Mouse (Mus musculus) CD4-positive helper T cell, adult 2 months (primary cell): Measurements from ENCODE around the gene Tmem246.
"Not testable (repeated sequence)": the region's sequence is repeated elsewhere in the genome, so short reads cannot be mapped to it uniquely, and the experiment has no call there.

ENCODE experiments used
- DNase-seq: peaks from one replicate; pipeline ENCODE4 v3.0.0-alpha.2; 2012; ENCODE audit warnings: low read depth, missing footprints, low spot score

The Tmem246 gene

DNA sequence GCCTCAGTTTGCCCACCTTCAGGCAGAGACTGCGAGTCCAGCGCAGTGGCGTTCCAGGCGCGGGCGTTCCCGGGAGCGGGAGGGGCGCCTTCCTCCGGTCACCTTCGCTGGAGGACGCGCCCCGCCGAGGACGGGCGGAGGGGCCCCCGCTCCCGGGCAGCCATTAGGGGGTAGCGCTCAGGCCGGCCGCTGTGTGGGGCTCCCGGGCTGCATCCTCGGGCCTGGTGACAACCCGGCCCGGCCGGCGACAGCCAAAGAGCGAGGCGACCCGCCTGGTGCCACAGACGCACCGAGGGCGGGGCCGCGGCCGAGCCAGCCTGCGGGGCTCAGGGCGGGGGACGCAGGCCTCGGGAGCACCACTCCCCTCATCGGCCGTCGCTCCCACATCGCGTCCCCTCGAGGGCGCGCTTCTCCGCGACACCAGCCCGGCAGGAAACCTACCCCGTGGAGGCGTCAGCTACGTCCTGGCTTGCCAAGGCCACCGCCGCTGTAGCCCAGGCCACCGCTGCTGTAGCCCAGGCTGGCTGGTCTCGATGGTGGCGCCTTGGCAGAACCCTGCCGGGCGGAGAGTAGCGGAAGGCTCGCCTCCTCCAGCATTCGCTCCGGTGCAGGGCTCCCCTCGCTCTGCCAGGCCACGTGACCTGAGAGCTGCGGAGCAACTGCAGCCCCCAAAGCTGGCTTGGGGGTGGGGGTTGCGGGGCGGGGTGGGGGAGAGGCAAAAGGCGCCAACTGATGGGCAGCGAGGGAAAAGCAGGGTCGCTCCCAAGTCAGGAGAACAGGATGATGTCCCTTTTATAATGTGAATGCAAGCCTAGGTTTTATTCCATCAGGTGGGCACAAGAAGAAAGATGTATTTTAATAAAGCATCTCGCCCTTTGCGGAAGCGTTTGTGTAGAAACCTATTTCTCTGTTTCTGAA, at the start of gene Tmem246:
Gene Tmem246 (minus strand): TSS at position 694 of the 918 bp plus-strand sequence.
- no peak for DNase-seq

GRCm38 (mm10) chr4:49639913-49640312, 42.2 kb upstream of the Tmem246 start:
- DNase-seq, result no peak

DNA sequence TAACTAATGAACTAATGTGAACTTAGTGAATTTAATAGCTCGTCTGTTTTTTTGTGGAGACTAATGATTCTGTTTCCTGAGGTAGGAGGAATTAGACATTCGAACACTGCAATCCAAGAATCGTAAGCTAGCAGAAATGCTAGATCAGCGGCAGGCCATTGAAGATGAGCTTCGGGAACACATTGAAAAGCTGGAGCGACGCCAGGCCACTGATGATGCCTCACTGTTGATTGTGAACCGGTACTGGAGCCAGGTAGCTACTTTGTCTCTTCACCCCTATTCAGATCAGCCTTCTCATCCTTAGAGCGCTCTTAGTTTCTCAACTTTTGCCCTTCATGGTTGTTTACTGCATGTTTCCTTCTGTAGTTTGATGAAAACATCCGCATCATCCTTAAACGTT, 40.1 kb upstream of the Tmem246 start:
- no peak for DNase-seq

DNA sequence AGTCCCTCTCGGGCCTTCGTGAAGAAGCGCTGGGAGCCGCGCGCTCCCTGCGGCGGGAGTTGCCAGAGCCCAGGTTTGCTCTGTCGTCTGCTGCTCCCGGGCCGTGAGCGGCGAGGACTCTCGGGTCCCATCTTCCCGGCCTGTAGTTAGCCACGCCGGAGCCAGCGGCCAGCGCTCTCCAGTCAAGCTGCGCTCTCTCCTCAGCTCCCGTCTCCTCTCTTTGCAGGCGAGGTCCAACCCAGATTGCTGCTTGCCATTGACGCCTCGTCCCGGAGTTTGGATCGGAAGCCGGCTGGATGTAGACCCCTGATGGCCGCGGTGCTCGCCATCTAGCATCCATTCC, 34.4 kb upstream of the Tmem246 start:
- no peak for DNase-seq

DNA sequence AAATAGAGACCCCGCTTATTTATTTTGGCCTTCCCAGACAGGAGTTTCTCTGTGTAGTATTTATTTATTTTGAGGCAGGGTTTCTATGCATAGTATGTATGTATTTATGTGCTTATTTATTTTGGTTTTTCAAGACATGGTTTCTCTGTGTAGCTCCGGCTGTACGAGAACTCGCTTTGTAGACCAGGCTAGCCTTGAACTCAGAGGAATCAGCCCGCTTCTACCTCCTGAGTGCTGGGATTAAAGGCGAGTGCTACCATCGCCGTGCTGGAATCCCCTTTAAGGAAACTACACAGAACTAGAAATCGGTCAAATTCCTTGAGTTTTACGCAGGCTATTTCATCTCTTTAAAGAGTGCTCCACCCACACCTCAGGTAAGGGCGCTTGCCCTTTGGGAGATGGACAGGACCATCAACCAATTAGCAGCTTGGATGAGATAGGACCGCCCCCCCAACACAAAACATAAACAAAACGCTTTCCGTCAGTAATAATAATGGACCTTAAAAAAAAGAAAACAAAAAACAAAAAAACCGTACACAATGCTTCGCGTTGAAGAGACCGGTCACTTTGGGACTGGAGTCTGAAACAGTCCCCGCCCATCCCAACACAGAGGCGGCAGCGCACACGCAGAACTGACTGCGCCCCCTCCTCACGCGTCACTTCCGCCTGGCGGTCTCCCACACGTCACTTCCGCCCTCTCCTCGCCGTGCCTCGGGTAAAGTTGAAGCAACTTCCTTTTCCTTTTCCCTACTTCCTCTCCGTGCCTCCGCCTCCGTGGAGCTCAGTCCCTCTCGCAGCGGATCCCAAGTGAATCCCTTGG, 33.9 kb upstream of the Tmem246 start, which contains the start of gene Rnf20:
Gene Rnf20 (plus strand): TSS at position 688 of the 820 bp plus-strand sequence.
- peak; percentile 96 for DNase-seq

GRCm38 (mm10) chr4:49628941-49629340, 31.3 kb upstream of the Tmem246 start:
- DNase-seq, result no peak

DNA sequence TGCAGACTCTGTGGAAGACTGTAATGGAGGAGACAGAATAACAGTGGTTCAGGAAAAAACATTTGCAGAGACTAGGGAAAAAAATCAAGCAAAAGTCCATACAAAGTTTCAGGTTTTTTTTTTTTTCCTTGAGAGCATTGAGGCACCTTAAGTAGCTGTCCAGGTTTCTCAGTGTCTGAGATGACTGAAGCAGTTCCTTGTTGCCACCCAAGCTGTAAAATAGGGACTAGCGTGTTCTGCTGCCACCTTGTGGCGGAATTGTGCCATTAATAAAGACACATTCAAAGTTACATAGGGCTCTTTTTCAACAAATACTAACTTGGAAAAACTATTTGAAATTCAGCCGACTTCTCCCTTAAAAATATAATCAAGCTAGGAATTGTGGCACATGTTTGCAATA, 29.3 kb upstream of the Tmem246 start:
- peak; percentile 74 for DNase-seq

GRCm38 (mm10) chr4:49624969-49625368, 27.3 kb upstream of the Tmem246 start:
- not testable (repeated sequence) for DNase-seq

DNA sequence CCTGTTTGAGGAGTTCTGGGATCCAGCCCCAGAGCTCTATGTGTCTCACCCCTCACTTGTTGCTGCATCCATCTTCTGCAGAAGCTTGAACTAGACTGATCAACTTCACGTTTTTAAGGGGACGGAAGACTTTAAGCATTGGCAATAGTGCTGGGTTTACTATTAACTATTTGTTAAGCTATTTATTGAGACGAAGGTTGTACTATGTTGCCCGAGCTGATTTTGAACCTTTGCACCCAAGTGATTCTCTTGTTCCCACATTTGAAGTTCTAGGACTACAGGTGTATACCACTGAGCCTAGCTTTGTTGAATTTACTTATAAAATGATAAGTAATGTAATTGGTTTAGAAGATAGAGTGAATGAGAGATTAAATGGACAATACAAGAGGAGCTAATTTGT, 26.2 kb upstream of the Tmem246 start:
- DNase-seq, result no peak

DNA sequence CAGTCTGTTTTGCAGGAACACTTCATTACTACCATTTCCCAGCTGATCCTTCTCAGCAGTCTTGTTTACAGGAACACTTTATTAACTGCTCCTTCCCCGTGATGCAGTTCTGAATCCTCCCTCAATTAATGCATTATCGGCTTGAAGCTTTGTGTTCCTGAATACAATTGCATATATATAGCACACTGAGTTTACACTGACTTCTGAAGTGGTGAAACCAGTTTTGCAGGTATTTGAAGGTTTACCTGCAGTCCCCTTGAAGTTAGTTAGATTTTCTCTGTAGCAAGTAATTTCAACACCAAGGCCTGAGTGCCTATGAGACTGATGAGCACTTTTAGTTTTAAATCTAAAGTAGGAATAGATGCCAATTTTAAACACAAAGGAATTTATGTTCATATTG, 24.6 kb upstream of the Tmem246 start:
- no peak for DNase-seq

DNA sequence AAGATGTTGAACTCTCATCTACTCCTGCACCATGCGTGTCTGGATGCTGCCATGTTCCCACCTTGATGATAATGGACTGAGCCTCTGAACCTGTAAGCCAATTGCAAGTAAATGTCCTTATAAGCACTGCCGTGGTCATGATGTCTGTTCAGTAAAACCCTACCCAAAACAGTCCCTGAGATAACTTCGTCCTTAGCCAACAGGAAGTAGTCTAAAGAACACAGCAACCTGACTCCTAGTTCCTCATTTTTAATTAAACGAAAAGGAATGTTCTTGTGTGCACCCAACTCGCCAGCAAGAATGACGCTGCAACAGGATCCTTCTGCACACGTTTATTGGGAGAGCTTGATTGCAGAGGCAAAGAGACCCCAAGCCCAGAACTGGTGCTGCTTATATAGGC, 22.2 kb upstream of the Tmem246 start:
- not testable (repeated sequence) for DNase-seq

DNA sequence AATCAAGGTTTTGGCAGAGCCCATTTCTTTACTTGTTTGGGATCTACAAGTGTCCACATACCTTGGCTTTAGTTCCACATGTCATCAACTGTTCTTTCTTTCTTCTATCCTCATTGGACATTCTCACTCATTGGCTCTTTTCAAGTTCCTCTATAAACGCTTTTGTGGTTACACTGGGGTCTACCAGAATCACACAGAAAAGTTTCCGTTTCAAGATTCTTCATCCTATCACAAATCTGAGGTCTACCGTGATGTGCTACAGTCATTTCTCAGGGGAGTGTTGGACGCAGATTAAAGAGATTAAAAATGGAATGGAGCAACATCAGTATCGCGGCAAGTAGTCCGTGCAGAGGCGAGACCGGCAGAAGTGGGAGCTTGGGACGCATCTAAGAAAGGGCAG, 19.2 kb upstream of the Tmem246 start:
- no peak for DNase-seq

DNA sequence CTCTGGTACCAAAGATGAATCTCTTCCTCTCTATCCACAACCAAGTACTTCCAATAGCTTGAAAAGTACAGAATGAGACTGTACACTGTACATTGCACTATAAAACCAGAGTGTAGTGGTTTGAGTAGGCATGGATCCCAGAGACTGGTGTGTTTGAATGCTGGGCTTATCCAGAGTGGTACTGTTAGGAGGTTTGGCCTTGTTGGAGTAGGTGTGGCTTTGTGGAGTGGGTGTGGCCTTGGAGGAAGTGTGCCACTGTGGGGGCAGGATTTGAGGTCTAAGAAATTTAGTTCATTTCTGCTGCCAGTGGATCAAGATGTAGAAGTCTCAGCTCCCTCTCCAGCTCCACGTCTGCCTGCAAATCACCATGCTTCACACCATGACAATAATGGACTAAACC, 7.8 kb upstream of the Tmem246 start:
- no peak for DNase-seq

GRCm38 (mm10) chr4:49604616-49605015, 6.9 kb upstream of the Tmem246 start:
- no peak for DNase-seq

DNA sequence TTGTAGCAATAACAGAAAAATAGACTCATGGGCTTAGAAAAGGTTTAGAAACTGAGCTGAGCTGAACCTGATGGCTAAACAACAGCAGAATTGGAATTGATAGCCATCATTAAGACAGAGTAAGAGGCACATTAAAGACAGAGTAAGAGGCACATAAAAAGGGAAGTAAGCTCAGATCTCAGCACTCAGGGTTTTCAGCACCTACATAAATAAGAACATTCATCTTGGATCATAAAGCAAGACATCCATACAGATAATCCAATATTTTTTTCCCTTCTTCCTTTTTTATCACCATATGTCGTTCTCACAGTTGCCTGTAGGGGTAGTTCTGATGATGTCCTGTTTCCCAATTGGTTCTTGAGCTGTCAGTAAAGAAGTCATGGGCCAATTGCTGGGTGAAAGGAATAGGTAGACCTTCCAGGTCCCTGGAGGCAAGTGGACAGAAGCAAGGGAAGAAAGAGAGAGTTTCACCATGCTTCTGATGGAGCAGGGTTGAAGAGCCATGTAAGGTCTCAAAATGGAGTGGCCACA, 6.4 kb upstream of the Tmem246 start:
- no peak for DNase-seq

DNA sequence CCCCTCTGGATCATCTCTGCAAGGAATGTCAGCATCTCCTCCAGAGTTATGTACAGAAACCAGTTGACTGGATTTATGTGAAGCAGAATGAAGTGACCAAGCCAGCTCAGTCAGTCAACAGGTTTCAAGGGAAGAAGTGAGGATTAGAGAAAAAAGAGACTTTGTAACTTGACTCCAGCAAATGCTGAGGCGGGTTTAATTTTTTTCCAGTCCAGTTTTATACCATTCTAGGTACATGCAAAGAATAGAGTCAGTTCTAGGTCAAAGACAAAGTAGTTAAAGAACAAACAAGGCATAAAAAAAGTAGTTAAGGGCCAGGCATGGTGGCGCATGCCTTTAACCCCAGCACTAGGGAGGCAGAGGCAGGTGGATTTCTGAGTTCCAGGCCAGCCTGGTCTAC, 5.5 kb upstream of the Tmem246 start:
- DNase-seq, result no peak

DNA sequence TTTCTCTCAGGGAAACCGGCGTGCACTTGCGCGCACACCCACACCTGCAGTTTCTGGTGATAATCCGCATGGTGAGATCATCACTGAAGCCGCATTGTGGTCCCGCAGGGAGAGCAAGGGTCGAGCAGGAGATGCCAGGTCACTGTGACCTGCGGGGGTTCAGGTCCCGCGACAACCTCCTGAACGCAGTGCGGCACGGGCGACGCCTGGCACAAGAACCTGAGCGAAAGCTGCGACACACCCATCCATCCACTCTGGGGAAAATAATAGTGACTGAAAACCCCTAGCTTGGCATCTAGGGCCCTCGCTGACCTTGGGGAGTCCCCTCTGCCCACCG, 862 bp downstream of the Tmem246 start:
- no peak for DNase-seq

GRCm38 (mm10) chr4:49590152-49590551, 7.5 kb downstream of the Tmem246 start:
- DNase-seq, result no peak

- DNase-seq, result no peak
Observed at GRCm38 (mm10) chr4:49586811-49587210, 10.9 kb downstream of the Tmem246 start.

DNA sequence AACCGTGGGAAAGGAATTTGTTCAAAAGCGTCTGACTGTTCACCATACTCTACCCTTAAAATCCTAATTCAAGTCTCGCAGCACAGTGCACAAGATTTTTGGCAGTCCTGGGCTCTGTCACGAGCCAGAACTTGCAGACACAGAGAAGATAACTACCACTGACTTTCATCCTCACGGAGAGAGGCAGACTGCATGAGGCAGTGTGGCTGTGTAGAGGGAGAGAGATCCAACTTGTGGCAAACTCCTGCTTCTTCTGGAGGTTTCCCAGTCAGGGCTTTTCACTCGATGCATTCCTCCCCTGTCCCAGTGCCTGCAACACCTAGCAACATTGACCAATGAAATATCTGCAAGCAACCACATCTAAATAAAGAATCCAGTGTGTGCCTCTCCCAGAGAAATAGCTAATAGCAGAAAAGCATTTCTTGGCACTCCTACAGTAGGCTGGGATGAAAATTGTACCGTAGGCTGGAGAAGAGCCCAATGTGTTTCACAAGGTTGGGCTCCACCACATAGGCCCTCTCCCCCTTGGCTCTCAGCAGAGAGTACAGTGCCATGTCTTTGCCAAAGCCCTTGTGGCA, 12.1 kb downstream of the Tmem246 start:
- DNase-seq, result no peak

- no peak for DNase-seq
Observed at GRCm38 (mm10) chr4:49583965-49584831, 13.5 kb downstream of the Tmem246 start.
